Mouse (Mus musculus) bone marrow, adult 2 months (tissue): ENCODE measurements at regions not wholly inside any gene's neighbourhood (a gene's known extent, or its start where the extent isn't known, plus 50 kb on each side); places are given as distances from the start of the nearest gene placed in this dataset.

Experiments used
- CTCF ChIP-seq: fragments of 200-500 bp; IDR thresholded peaks from 2 replicates; pipeline ENCODE4 v1.5.1; 2011; ENCODE audit warnings: low read length, control low read depth; ENCODE audit not compliant: control insufficient read depth, insufficient read depth
- POLR2A ChIP-seq: fragments of 200-500 bp; IDR thresholded peaks from 2 replicates; pipeline ENCODE4 v1.6.1; 2011; ENCODE audit warnings: low read depth, mild to moderate bottlenecking, control low read depth, low read length, borderline replicate concordance; ENCODE audit not compliant: control insufficient read depth

DNA sequence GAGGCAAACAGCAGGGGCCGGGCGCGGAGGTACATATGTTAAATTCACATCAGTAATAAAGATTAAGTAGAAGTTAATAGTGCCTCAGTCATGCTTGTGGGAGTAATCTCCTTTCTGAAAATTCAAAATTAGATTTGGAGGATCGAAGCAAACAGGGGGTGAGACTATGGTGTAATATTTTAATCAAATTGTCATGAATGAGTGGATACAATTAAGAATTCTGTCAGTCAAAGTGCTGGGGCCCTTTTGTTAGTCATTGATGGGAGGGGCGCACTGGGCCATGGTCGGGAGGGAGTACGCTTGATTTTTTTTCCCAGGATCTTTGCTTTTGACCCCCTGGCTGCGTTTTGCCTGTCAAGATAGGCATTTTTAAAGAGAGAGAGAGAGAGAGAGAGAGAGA lies 163.2 kb downstream of the Vrk1 start:
- TF ChIP-seq CTCF (no peak), POLR2A (no peak)
